Mouse (Mus musculus): Measurements from ENCODE around the gene Rpl24. TPM values are rescaled to one million over a fixed set of nuclear protein-coding genes. Genes with fewer than 3 reads are reported as not detected.

Rpl24 gene
- polyA plus RNA-seq, 1 experiment from 2014 or later: 858 TPM

DNA sequence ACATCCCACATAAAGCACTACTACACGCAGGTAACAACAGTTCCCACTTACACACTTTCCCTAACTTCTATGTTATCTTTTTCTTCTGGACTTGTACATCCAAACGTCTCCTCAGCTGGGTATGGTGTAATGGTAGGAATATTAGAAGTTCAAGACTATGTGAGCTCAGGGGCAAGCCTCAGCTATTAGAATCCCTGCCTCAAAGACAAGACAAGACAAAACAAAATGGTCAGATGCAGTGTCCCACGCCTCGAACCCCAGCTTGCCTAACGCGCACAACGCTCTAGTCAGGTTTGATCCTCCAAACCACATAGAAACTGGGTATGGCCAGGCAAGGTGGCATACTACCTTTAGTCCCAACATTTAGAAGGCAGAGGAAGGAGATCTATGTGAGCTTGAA lies 53.6 kb downstream of the Rpl24 start:
- 94% methylated on average over 7 of the region's 7 CpGs for WGBS
- Histone ChIP-seq H3K4me1 (ENCODE audit: control insufficient read depth, insufficient read depth, low read length) (no peaks in the 10 kb centered on the region), H3K9me3 (ENCODE audit: control insufficient read depth, low read length) (no peaks in the 10 kb centered on the region), H3K36me3 (ENCODE audit: control insufficient read depth, insufficient read depth, low read length) (peaks cover 47% of the 10 kb centered on the region), H3K9ac (ENCODE audit: low read depth, low read length) (no peak overlapping the region), H3K4me2 (replicated peaks; ENCODE audit: low read depth, low read length) (no peak overlapping the region), H3K27ac (ENCODE audit: low read depth, low read length) (no peak overlapping the region), H3K4me3 (ENCODE audit: low read length) (no peak overlapping the region), H3K27me3 (ENCODE audit: control insufficient read depth, insufficient read depth, low read length) (no peaks in the 10 kb centered on the region)
- no peak for ATAC-seq (ENCODE audit: low FRiP score, low TSS enrichment)

Other genes starting within 250 kb of the Rpl24 start
- 3.9 and 4.4 TPM in 2 replicates for gene Nfkbiz, start 127.4 kb upstream of the Rpl24 start, polyA plus RNA-seq (2014; fragmentation: Nextera tagmentation; extraction: Ambion mirVana)
- 1.1 and 1.3 TPM in 2 replicates for gene Nxpe3, start 71.0 kb upstream of the Rpl24 start, polyA plus RNA-seq (2014; fragmentation: Nextera tagmentation; extraction: Ambion mirVana)
- gene Cep97, start 31.4 kb upstream of the Rpl24 start, polyA plus RNA-seq (2014; fragmentation: Nextera tagmentation; extraction: Ambion mirVana): 16.2 and 16.4 TPM in 2 replicates
- 13.8 and 24.5 TPM in 2 replicates for gene Zbtb11, start 7.6 kb downstream of the Rpl24 start, polyA plus RNA-seq (2014; fragmentation: Nextera tagmentation; extraction: Ambion mirVana)
- 228 and 236 TPM in 2 replicates for gene Pcnp, start 63.5 kb downstream of the Rpl24 start, polyA plus RNA-seq (2014; fragmentation: Nextera tagmentation; extraction: Ambion mirVana)
- gene Trmt10c, start 71.5 kb downstream of the Rpl24 start, polyA plus RNA-seq (2014; fragmentation: Nextera tagmentation; extraction: Ambion mirVana): 32.8 and 34.3 TPM in 2 replicates
- gene Senp7, start 82.1 kb downstream of the Rpl24 start, polyA plus RNA-seq (2014; fragmentation: Nextera tagmentation; extraction: Ambion mirVana): 24.0 and 33.2 TPM in 2 replicates
- gene Impg2, start 238.0 kb downstream of the Rpl24 start, polyA plus RNA-seq (2014; fragmentation: Nextera tagmentation; extraction: Ambion mirVana): 0.20 and 0.28 TPM in 2 replicates